Mouse (Mus musculus) midbrain, embryonic 12.5 days (tissue): ENCODE measurements around the gene Lpcat2. TPM values are rescaled to one million over a fixed set of nuclear protein-coding genes. Genes with fewer than 3 reads are reported as not detected.
"Not testable (repeated sequence)": the region's sequence is repeated elsewhere in the genome, so short reads cannot be mapped to it uniquely, and the experiment has no call there.

Experiments used
- ATAC-seq: fragments of 200-750 bp; cut with Nextera tagmentation; 2 replicates; pipeline ENCODE4 v1.8.0; 2017; ENCODE audit warnings: low read depth, moderate TSS enrichment, moderate library complexity; ENCODE audit not compliant: low FRiP score
- H3K27ac ChIP-seq: fragments of 300-500 bp; sonication (generic); replicated peaks from 2 replicates; pipeline ENCODE4 v1.5.1; 2016; ENCODE audit warnings: mild to moderate bottlenecking
- H3K27me3 ChIP-seq: fragments of 300-500 bp; sonication (generic); 2 replicates; pipeline ENCODE4 v1.6.1; 2016; ENCODE audit warnings: mild to moderate bottlenecking
- H3K36me3 ChIP-seq: fragments of 300-500 bp; sonication (generic); 2 replicates; pipeline ENCODE4 v1.6.1; 2016
- H3K4me1 ChIP-seq: fragments of 300-500 bp; sonication (generic); 2 replicates; pipeline ENCODE4 v1.6.1; 2016
- H3K4me2 ChIP-seq: fragments of 300-500 bp; sonication (generic); replicated peaks from 2 replicates; pipeline ENCODE4 v1.6.1; 2016; ENCODE audit warnings: mild to moderate bottlenecking, moderate library complexity
- H3K4me3 ChIP-seq: fragments of 300-500 bp; sonication (generic); 2 replicates; pipeline ENCODE4 v1.5.1; 2016; ENCODE audit warnings: mild to moderate bottlenecking
- H3K9ac ChIP-seq: fragments of 300-500 bp; sonication (generic); replicated peaks from 2 replicates; pipeline ENCODE4 v1.6.1; 2016; ENCODE audit warnings: mild to moderate bottlenecking, moderate library complexity
- H3K9me3 ChIP-seq: fragments of 300-500 bp; sonication (generic); 2 replicates; pipeline ENCODE4 v1.6.1; 2016; ENCODE audit warnings: mild to moderate bottlenecking
- WGBS: fragments of 180-500 bp; shearing (Covaris S2); methylation state at CpG from one replicate; pipeline ENCODE4 v1.1.7; 2016; 5-methylcytosine and 5-hydroxymethylcytosine counted together
- polyA plus RNA-seq: library from polyadenylated mRNA; unstranded; fragments of >200 nt; fragmentation: Nextera tagmentation; extraction: Ambion mirVana; gene quantifications from 2 replicates; pipeline ENCODE4 v1.2.1, GENCODE M21; 2016

The Lpcat2 gene
- polyA plus RNA-seq, 1 experiment from 2014 or later: 5.9 TPM

DNA sequence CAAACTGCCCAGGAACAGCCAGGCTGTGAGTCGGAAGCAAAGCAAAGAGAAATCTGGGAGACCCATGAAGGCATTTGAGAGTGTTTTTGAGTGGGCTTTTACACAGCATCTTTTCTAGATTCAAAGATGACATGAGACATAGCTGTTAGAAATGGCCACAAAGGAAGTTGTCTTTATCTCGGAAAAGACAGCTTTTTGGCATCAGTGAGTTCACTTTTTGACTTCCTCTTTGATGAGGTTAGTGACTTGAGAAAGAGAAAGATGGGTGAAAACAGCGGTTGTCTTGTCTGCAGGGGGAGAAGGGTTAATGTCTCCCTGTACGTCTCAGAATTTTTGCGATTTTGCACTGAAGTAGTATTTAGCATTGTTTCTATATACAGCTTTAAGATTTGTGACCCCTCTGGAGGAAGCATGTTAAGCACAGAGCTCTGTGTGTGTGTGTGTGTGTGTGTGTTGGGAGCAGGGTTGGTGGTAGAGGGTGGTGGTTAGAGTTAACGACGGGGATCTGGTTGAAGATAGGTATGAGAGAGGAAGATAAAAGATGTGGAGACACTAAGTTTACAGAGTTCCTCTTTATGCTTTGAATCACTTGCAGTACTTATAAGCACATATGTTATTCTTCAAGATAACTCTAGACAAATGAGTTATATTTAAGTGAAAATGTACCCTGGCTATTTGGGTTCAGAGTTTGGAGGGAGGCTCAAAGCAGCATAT, 1.3 kb downstream of the Lpcat2 start:
- peaks cover 24% of the 10 kb centered on the region for H3K27me3 ChIP-seq
- H3K27ac ChIP-seq: no peak overlapping the region
- H3K9ac ChIP-seq: no peak overlapping the region
- H3K4me1 ChIP-seq: 0 out of 2 replicates have a peak, but pooled peaks cover 4% of the 10 kb centered on the region
- H3K4me2 ChIP-seq: no peak overlapping the region
- 93% methylated on average over 7 of the region's 7 CpGs for WGBS
- H3K36me3 ChIP-seq: no peaks in the 10 kb centered on the region
- H3K9me3 ChIP-seq: no peaks in the 10 kb centered on the region
- ATAC-seq: no peak
- H3K4me3 ChIP-seq: peak overlapping the region; percentile 67; the same call in 1 of the 2 replicates

DNA sequence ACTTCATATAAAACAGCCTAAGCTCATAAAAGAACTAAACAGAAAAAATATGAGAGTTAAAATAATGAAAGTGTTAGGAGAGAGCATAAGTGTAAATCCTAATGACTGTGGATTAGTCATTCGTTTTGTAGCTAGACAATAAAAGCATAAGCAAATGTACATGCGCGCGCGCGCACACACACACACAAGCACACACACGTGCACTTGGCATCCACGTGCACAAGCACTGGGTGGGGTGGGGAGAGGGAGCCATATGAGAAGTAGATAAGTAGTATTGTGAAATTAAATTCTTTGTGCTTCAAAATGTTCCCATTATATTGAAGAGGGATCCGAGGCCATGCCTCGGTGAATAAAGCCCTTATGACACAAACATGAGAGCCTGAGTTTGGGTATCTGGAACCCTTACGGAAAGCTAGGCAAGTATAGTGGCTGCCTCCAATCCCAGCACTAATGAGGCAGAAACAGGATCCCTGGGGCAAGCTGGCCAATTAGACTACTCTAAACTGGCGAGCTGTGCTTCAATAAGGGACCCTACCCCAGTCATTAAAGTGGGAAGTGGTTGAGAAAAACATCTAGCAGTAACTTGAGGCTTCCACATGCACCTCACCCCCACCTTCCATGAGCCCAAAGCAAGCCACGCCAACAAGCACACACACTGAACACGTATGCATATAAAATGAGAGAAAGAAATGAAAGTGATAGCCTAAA, 3.5 kb downstream of the Lpcat2 start:
- Histone ChIP-seq H3K4me2 (no peak overlapping the region), H3K9ac (no peak overlapping the region), H3K4me1 (0 out of 2 replicates have a peak, but pooled peaks cover 4% of the 10 kb centered on the region), H3K9me3 (no peaks in the 10 kb centered on the region), H3K27ac (no peak overlapping the region), H3K36me3 (no peaks in the 10 kb centered on the region), H3K4me3 (no peak overlapping the region), H3K27me3 (peaks cover 24% of the 10 kb centered on the region)
- WGBS: 87% methylated on average over 14 of the region's 14 CpGs
- ATAC-seq: no peak

DNA sequence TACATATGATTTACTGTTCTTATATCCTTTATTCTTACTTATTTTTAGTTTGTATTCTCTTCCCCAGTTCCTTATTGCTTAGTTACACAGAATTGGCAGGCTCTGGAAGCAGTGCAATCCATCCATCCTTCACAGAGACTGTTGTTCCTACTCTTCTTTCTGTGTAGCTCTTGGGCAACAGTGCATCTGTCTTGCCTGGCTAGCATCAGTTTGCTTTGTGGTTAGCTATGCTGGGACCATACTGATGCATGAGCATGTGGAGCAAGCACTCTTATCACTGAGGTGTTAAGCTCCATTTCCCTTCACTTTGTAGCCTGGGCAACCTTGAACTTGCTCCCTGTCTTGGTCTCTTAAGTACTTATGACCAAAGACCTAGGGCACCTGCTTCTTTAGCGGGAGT, 6.8 kb downstream of the Lpcat2 start:
- H3K9me3 ChIP-seq: no peaks in the 10 kb centered on the region
- no peak for ATAC-seq

DNA sequence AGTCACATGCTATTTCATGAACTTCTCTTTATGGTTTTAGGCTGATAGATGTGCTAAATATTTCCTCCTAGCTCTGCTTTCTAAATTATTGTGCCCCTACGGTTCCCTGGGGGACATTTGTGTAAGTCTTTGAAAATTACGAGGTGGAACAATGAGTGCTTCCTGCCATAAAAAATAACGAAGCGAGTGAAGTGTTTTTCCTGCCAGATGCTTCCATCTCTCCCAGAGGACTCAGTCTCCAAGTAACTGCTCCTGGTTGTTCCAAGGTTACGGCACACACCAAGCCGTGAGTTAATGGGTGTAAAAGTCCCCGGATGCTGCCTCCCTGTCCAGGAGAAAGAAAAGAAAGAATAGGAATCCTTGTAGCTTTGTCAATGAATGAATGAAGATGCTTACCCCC, 15.1 kb downstream of the Lpcat2 start:
- ATAC-seq: no peak
- Histone ChIP-seq H3K27ac (no peak overlapping the region), H3K4me2 (no peak overlapping the region), H3K4me3 (no peak overlapping the region), H3K4me1 (no peaks in the 10 kb centered on the region), H3K36me3 (no peaks in the 10 kb centered on the region), H3K9ac (no peak overlapping the region), H3K9me3 (no peaks in the 10 kb centered on the region), H3K27me3 (no peaks in the 10 kb centered on the region)
- 68% methylated on average over 7 of the region's 7 CpGs for WGBS

More for the DNA sequence above, 6.8 kb downstream of the Lpcat2 start:
- Histone ChIP-seq H3K27ac (no peak overlapping the region), H3K4me2 (no peak overlapping the region), H3K36me3 (no peaks in the 10 kb centered on the region), H3K4me3 (no peak overlapping the region), H3K9ac (no peak overlapping the region), H3K4me1 (no peaks in the 10 kb centered on the region), H3K27me3 (no peaks in the 10 kb centered on the region)
- WGBS: 89% methylated on average over 1 of the region's 1 CpGs

DNA sequence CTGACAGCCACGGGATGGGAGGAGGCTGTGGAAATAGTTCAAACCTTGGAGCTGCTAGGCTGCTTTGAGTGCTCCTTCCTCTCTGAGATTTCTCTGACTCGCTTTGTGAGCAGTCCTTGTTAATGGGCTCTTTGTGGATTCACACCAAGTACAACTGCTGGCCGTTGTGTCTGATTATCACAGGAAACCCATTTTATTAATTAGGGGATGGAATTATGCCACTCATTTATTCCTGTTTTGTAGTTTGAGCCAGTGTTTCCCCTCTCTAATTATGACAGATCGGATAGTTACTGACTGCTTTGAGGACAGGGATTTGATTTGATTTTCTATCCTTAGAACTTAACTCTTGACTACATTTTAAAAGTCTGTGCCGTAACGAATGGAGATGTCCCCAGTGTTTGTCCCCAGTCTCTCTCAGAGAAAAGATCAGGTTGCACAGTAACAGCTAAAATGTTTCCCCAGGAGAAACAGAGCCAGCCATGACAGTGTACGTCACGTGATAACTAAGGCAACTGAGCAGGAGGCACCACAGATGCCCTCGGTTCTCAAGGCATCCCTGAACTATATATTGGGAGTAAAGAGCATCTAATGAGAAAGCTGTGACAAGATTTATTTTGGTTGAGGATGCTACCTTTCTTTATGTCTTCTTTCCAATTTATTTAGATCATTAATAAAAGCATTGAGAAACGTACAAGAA, 17.1 kb downstream of the Lpcat2 start:
- Histone ChIP-seq H3K27ac (no peak overlapping the region), H3K4me2 (no peak overlapping the region), H3K9ac (no peak overlapping the region), H3K4me3 (no peak overlapping the region), H3K27me3 (no peaks in the 10 kb centered on the region), H3K9me3 (no peaks in the 10 kb centered on the region), H3K4me1 (no peaks in the 10 kb centered on the region), H3K36me3 (no peaks in the 10 kb centered on the region)
- 78% methylated on average over 10 of the region's 10 CpGs for WGBS
- ATAC-seq: no peak

DNA sequence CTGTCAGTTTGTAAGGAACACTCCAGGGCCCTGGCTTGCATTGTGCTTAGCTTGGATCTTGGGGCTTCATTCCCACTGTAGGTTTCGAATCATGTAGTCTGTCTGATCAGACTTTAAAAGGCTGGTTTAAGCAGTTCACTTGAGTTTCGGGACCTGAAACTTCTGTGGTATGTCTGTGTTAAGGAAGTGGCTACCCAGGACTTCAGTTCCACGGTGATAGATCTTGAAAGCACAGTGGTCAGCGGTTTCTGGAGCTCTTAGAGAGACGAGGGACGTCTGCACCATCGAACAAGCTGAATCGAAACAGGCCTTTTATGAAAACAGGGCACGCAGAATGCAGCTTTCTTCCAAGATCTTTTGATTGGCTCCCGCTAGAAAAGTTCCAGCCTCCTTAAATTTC, 20.7 kb downstream of the Lpcat2 start:
- Histone ChIP-seq H3K4me1 (no peaks in the 10 kb centered on the region), H3K27me3 (no peaks in the 10 kb centered on the region), H3K4me3 (no peak overlapping the region), H3K36me3 (no peaks in the 10 kb centered on the region), H3K4me2 (no peak overlapping the region), H3K9me3 (no peaks in the 10 kb centered on the region), H3K27ac (no peak overlapping the region), H3K9ac (no peak overlapping the region)
- WGBS: 58% methylated on average over 10 of the region's 10 CpGs
- ATAC-seq: no peak

DNA sequence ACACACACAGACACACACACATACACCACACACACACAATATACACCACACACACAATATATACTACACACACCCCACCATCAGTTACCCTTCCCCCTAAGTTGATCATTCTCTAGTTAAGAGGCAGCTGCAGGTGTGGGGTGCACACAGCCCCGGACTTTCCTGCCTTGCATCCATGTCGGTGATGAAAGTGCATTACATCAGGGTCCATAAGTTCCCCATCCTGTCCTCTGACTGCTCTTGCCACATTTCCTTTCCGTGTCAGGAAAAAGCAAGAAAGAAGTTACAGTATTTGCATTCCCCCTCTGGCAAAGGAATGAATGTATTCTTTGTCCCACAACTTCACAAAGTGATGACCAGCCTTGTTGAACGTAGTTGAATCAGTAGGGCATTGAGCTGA, 26.1 kb downstream of the Lpcat2 start:
- Histone ChIP-seq H3K4me1 (no peaks in the 10 kb centered on the region), H3K4me3 (no peak overlapping the region), H3K27me3 (no peaks in the 10 kb centered on the region), H3K9ac (no peak overlapping the region), H3K9me3 (no peaks in the 10 kb centered on the region), H3K4me2 (no peak overlapping the region), H3K36me3 (no peaks in the 10 kb centered on the region), H3K27ac (no peak overlapping the region)
- no peak for ATAC-seq
- 79% methylated on average over 4 of the region's 4 CpGs for WGBS

DNA sequence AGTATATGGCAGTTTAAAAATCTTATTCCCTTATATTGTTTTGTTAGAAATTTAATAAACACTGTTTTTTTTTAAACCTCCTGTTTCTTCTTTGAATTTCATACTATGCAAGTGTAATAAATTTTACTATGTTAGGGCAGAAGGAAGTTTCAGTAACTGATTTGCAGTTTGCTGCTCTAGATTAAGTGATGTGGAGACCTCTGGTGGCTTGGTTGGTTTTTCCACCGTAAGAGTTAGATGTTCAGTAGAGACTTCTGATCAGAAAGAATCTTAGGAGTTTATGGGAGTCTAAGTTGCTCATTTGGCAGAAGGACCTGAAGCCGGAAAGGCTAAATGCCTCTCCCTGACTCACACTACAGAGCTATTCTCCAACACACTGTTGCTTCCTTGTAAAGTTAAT, 28.6 kb downstream of the Lpcat2 start:
- Histone ChIP-seq H3K27ac (no peak overlapping the region), H3K9me3 (0 out of 2 replicates have a peak, but pooled peaks cover 3% of the 10 kb centered on the region), H3K9ac (no peak overlapping the region), H3K4me3 (no peak overlapping the region), H3K4me1 (no peaks in the 10 kb centered on the region), H3K36me3 (no peaks in the 10 kb centered on the region), H3K27me3 (no peaks in the 10 kb centered on the region), H3K4me2 (no peak overlapping the region)
- no peak for ATAC-seq
- WGBS: 88% methylated on average over 2 of the region's 2 CpGs

DNA sequence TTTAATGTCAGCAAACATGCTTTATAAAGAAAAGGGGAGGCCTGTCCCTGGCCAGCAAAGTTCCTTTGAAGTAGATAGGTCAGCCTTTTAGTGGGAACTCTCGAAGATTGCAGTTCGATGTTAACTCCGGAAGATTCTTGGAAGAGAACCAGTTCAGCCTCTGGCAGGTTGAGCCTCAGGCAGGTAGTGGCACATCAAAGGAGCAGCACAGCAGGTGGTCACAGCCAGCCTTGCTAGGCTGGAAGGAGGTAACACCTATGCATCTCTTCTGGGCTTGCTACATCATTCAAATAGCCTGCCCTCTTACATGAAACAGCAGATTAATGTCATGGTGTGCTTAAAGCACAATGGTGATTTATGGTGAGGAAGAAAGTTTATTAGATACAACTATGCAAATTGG, 37.1 kb downstream of the Lpcat2 start:
- H3K9me3 ChIP-seq, H3K9ac ChIP-seq, H3K27me3 ChIP-seq, ATAC-seq, H3K4me1 ChIP-seq, H3K27ac ChIP-seq, H3K36me3 ChIP-seq, H3K4me3 ChIP-seq, H3K4me2 ChIP-seq: not testable (repeated sequence)
- 82% methylated on average over 3 of the region's 3 CpGs for WGBS

DNA sequence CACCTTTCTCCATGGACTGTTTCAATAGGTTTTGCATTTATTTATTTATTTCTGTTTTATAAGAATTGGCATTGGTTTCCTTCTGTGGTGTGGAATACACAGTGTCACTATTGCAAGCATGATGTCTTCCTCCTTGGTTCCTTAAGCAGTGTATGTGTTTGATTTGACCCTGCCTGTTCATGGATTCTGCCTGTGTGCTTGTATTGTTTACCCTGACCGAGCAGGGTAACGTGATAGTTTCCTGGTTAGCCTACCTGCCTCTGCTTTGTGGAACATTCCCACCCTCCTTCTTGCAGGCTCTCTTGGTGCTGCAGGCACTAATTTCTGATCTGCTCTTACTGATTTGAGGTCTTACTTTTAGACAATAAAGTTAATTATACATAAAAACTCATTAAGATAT, 38.7 kb downstream of the Lpcat2 start:
- H3K4me2 ChIP-seq: no peak overlapping the region
- H3K9ac ChIP-seq: no peak overlapping the region
- no peak for ATAC-seq
- H3K9me3 ChIP-seq: no peaks in the 10 kb centered on the region
- H3K36me3 ChIP-seq: no peaks in the 10 kb centered on the region
- WGBS: 79% methylated on average over 2 of the region's 2 CpGs
- H3K27me3 ChIP-seq: no peaks in the 10 kb centered on the region
- no peak overlapping the region for H3K27ac ChIP-seq
- no peaks in the 10 kb centered on the region for H3K4me1 ChIP-seq
- H3K4me3 ChIP-seq: no peak overlapping the region

DNA sequence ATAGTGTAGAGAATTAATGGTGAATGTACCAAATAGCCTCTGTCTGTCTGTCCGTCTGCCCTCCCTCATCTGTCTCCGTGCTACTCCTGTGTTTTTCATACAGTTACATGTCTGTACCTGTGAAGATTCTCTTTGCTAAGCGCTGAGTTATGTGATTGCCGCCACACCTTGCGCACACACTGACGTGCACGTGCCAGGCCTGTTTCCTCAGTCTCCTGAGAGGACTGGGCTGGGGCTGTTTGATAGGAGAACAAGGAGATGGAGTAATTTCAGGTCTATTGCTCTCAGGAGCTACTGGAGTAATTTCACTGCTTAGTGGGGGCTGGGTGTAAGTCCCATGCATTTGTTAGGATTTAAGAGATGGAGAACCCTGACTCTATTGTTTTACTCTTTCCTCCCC, 39.9 kb downstream of the Lpcat2 start:
- Histone ChIP-seq H3K9me3 (no peaks in the 10 kb centered on the region), H3K9ac (no peak overlapping the region), H3K4me1 (no peaks in the 10 kb centered on the region), H3K4me3 (no peak overlapping the region), H3K36me3 (no peaks in the 10 kb centered on the region), H3K27me3 (no peaks in the 10 kb centered on the region), H3K27ac (no peak overlapping the region), H3K4me2 (no peak overlapping the region)
- ATAC-seq: no peak
- 92% methylated on average over 7 of the region's 7 CpGs for WGBS

DNA sequence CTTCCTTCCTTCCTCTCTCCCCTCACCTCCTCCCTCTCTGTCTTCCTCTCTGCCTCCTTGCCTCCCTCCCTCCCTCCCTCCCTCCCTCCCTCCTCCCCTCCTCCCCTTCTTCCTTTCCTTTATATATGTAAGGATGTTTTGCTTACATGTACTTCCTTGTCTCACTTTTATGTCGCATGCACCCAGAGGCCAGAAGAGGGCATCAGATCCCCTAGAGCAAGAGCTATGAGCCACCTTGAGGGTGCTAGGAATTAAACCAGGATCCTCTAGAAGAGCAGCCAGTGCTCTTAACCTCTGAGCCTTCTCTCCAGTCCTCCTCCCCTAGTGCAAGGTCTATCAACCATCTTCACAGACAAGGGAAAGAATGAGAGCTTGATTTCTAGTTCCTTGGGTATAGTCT, 40.9 kb downstream of the Lpcat2 start:
- no peak overlapping the region for H3K27ac ChIP-seq
- H3K9me3 ChIP-seq: no peaks in the 10 kb centered on the region
- H3K4me3 ChIP-seq: no peak overlapping the region
- H3K9ac ChIP-seq: no peak overlapping the region
- no peaks in the 10 kb centered on the region for H3K36me3 ChIP-seq
- no peaks in the 10 kb centered on the region for H3K4me1 ChIP-seq
- no peaks in the 10 kb centered on the region for H3K27me3 ChIP-seq
- no peak overlapping the region for H3K4me2 ChIP-seq
- 80% methylated on average over 1 of the region's 1 CpGs for WGBS
- no peak for ATAC-seq
